Mouse (Mus musculus): ENCODE measurements around the gene Fam107b. TPM values are rescaled to one million over a fixed set of nuclear protein-coding genes. Genes with fewer than 3 reads are reported as not detected.
"Not testable (repeated sequence)": the region's sequence is repeated elsewhere in the genome, so short reads cannot be mapped to it uniquely, and the experiment has no call there.

Gene Fam107b
- polyA plus RNA-seq, 1 experiment = 31.0 TPM

- H3K4me3 ChIP-seq (ENCODE audit: insufficient read depth, low read depth, low read length); H3K27ac ChIP-seq (replicated peaks; ENCODE audit: low read depth, low read length); H3K4me1 ChIP-seq (ENCODE audit: control insufficient read depth, insufficient read depth, insufficient read length, low read length): not testable (repeated sequence)
Observed at GRCm38 (mm10) chr2:3705283-3705682, 135.0 kb downstream of the Fam107b start.

GRCm38 (mm10) chr2:3707236-3707635 lies 136.9 kb downstream of the Fam107b start:
- Histone ChIP-seq H3K4me3 (ENCODE audit: insufficient read depth, low read depth, low read length) (no peak overlapping the region), H3K27ac (replicated peaks; ENCODE audit: low read depth, low read length) (no peak overlapping the region)

GRCm38 (mm10) chr2:3708621-3709020 lies 138.3 kb downstream of the Fam107b start:
- Histone ChIP-seq H3K27ac (replicated peaks; ENCODE audit: low read depth, low read length) (no peak overlapping the region), H3K4me3 (ENCODE audit: insufficient read depth, low read depth, low read length) (no peak overlapping the region), H3K4me1 (ENCODE audit: control insufficient read depth, insufficient read depth, insufficient read length, low read length) (peaks cover 3% of the 10 kb centered on the region; the same call in 1 of the 2 replicates)

More at GRCm38 (mm10) chr2:3707236-3707635, 136.9 kb downstream of the Fam107b start:
- no peaks in the 10 kb centered on the region for H3K4me1 ChIP-seq (ENCODE audit: control insufficient read depth, insufficient read depth, insufficient read length, low read length)

GRCm38 (mm10) chr2:3709882-3710281 lies 139.6 kb downstream of the Fam107b start:
- no peak overlapping the region for H3K27ac ChIP-seq (replicated peaks; ENCODE audit: low read depth, low read length)
- H3K4me3 ChIP-seq (ENCODE audit: insufficient read depth, low read depth, low read length) = no peak overlapping the region

DNA sequence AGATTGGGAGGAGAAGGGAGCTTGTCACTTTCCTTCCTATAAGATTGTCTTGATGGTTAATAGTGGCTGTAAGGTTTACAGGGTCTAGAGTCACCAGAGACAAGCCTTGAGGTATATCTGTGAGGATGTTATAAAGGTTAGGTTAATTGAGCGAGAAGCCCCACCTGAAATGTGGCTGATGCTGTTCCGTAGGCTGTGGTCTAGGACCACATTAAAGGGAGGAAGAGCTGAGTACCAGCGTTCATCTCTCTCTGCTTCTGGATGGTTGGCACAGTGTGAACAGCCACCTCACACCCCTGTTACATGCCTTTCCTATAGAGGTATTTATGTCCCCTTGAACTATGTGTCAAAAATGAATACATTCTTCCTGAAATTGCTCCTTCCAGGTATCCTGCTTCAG lies 140.2 kb downstream of the Fam107b start:
- Histone ChIP-seq H3K27ac (replicated peaks; ENCODE audit: low read depth, low read length) (no peak overlapping the region), H3K4me3 (ENCODE audit: insufficient read depth, low read depth, low read length) (no peak overlapping the region), H3K4me1 (ENCODE audit: control insufficient read depth, insufficient read depth, insufficient read length, low read length) (peaks cover 3% of the 10 kb centered on the region; the same call in 1 of the 2 replicates)

More at GRCm38 (mm10) chr2:3709882-3710281, 139.6 kb downstream of the Fam107b start:
- H3K4me1 ChIP-seq (ENCODE audit: control insufficient read depth, insufficient read depth, insufficient read length, low read length) = peaks cover 3% of the 10 kb centered on the region; the same call in 1 of the 2 replicates

- Histone ChIP-seq H3K27ac (replicated peaks; ENCODE audit: low read depth, low read length) (0 out of 2 replicates have a peak overlapping the region, but pooled peaks have one; percentile 34), H3K4me3 (ENCODE audit: insufficient read depth, low read depth, low read length) (no peak overlapping the region), H3K4me1 (ENCODE audit: control insufficient read depth, insufficient read depth, insufficient read length, low read length) (peaks cover 3% of the 10 kb centered on the region; the same call in 1 of the 2 replicates)
Observed at GRCm38 (mm10) chr2:3712369-3713042, 142.2 kb downstream of the Fam107b start.

DNA sequence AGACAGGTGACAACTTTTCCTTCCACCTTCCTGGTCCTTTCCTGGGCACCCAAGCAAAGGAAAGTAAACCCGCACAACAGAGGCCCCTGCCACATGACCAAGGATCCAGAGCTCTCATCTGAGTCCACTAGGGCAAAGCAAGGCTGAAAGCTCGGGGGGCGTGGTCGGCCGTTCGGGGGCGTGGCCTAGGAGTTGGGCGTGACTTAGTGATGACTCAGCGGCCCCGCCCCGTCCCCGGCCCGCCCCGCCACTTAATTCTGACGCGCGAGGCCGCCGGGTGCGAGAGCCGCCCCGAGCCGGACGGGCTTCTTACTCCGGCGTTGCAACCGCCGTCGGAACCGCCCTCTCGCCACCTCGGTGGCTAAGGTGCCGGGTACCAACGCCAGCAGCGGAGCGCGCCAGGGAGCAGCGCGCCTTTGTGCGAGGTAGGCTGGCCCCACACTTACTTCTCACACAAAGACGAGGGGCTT lies 143.0 kb downstream of the Fam107b start:
- Histone ChIP-seq H3K4me1 (ENCODE audit: control insufficient read depth, insufficient read depth, insufficient read length, low read length) (peaks cover 3% of the 10 kb centered on the region; the same call in 1 of the 2 replicates), H3K4me3 (ENCODE audit: insufficient read depth, low read depth, low read length) (peak overlapping the region; percentile 71), H3K27ac (replicated peaks; ENCODE audit: low read depth, low read length) (0 out of 2 replicates have a peak overlapping the region, but pooled peaks have one; percentile 34)

DNA sequence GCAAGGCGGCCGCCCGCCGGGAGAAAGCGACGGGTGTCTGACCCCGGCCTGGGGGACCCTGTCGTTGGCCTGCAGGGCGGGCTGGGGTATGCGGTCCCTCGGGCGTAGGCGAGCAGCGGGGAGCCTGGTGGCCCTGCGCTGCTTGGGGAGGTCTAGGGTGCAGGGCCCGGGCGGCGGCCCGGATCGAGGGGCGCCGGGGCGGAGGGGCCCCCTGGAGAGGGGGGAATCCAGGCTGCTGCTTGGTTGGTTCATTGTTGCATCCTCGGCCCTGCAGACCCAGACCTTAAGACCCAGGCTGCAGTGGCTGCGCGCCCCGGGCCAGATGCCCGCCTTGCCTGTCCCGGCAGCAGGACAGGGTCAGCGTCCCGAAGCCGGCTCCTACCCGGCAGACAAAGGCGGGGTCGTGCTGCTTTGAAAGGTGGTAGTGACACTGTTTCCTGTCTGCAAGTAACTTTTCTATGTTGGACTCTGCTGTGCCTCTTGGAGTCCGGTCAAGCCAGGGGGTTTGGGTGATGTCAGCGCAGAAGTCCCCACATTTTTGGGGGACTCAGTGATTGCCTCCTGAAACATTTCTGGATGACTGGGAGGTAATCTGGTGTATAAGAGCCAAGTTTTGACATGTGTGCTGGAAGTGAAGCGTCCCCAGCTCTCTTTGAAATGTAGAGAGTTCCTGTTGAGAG lies 143.5 kb downstream of the Fam107b start:
- peaks cover 3% of the 10 kb centered on the region; the same call in 1 of the 2 replicates for H3K4me1 ChIP-seq (ENCODE audit: control insufficient read depth, insufficient read depth, insufficient read length, low read length)
- H3K4me3 ChIP-seq (ENCODE audit: insufficient read depth, low read depth, low read length) = peak overlapping the region; percentile 71
- H3K27ac ChIP-seq (replicated peaks; ENCODE audit: low read depth, low read length) = peak overlapping the region; percentile 37; the same call in 1 of the 2 replicates

DNA sequence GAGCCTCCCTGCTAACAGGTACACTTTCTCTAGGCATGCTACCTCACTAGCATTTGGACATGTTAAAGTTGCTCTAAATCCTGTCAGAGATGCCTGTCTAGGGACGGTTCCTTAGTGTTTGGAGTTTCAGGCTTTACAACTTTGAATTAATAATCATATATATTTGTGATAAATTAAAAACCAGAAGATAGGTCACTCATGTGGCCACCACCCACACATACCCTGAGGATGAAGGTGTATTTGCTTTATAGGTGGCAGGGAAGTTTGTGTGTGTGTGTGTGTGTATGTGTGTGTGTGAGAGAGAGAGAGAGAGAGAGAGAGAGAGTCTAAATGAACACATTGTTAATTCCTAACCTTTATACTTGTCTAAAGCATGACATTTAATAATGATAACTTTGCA lies 144.2 kb downstream of the Fam107b start:
- Histone ChIP-seq H3K4me3 (ENCODE audit: insufficient read depth, low read depth, low read length) (peak overlapping the region; percentile 71), H3K27ac (replicated peaks; ENCODE audit: low read depth, low read length) (peak overlapping the region; percentile 43; the same call in 1 of the 2 replicates), H3K4me1 (ENCODE audit: control insufficient read depth, insufficient read depth, insufficient read length, low read length) (peaks cover 3% of the 10 kb centered on the region; the same call in 1 of the 2 replicates)

DNA sequence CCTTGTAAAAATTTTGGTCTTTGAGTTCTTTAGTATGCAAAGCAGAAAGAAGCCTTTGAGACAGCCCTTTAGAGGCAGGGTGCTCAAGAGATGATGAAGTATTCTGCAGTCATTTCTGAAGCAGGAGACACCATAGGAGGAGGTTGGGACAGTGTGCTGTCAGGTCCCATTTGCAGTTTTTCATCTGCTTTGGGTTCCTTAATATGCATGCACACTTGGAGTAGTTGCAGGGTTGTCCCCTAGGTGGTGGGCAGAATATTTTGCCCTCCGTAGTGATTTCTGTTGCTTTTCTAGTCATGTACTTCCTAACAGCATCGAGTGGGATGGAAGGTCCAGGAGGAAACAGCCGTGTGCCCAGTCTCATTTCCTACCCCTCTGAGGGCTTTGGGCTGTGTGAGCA lies 145.1 kb downstream of the Fam107b start:
- Histone ChIP-seq H3K27ac (replicated peaks; ENCODE audit: low read depth, low read length) (no peak overlapping the region), H3K4me3 (ENCODE audit: insufficient read depth, low read depth, low read length) (0 out of 2 replicates have a peak overlapping the region, but pooled peaks have one; percentile 26), H3K4me1 (ENCODE audit: control insufficient read depth, insufficient read depth, insufficient read length, low read length) (peaks cover 3% of the 10 kb centered on the region; the same call in 1 of the 2 replicates)

- peaks cover 3% of the 10 kb centered on the region; the same call in 1 of the 2 replicates for H3K4me1 ChIP-seq (ENCODE audit: control insufficient read depth, insufficient read depth, insufficient read length, low read length)
- no peak overlapping the region for H3K27ac ChIP-seq (replicated peaks; ENCODE audit: low read depth, low read length)
- H3K4me3 ChIP-seq (ENCODE audit: insufficient read depth, low read depth, low read length) = no peak overlapping the region
Observed at GRCm38 (mm10) chr2:3717268-3717667, 147.0 kb downstream of the Fam107b start.

GRCm38 (mm10) chr2:3717847-3718246 lies 147.6 kb downstream of the Fam107b start:
- H3K4me3 ChIP-seq (ENCODE audit: insufficient read depth, low read depth, low read length) = no peak overlapping the region
- no peak overlapping the region for H3K27ac ChIP-seq (replicated peaks; ENCODE audit: low read depth, low read length)
- no peaks in the 10 kb centered on the region for H3K4me1 ChIP-seq (ENCODE audit: control insufficient read depth, insufficient read depth, insufficient read length, low read length)

GRCm38 (mm10) chr2:3719436-3720121 lies 149.3 kb downstream of the Fam107b start:
- H3K4me3 ChIP-seq (ENCODE audit: insufficient read depth, low read depth, low read length); H3K4me1 ChIP-seq (ENCODE audit: control insufficient read depth, insufficient read depth, insufficient read length, low read length); H3K27ac ChIP-seq (replicated peaks; ENCODE audit: low read depth, low read length): not testable (repeated sequence)

- H3K27ac ChIP-seq (replicated peaks; ENCODE audit: low read depth, low read length) = no peak overlapping the region
- H3K4me3 ChIP-seq (ENCODE audit: insufficient read depth, low read depth, low read length) = no peak overlapping the region
- no peaks in the 10 kb centered on the region for H3K4me1 ChIP-seq (ENCODE audit: control insufficient read depth, insufficient read depth, insufficient read length, low read length)
Observed at GRCm38 (mm10) chr2:3721107-3721506, 150.8 kb downstream of the Fam107b start.

DNA sequence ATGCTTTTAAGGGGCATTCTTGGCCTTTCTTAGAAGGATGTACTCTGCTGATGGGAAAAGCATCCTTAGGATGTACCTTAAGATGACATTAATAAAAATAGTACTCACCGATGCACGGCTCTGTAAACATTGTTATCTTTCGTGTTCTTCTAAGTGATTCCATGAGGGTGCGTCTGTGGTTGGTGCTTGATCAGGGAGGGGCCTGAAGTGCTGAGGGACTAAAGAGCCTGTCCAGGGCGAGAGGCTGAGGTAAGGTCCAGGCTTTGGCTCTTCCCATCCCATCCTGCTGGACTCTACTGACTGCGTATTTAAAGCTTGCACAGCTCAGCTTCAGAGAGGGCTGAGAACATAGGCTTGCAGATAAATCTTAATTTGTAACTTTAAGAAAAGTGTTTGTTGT lies 151.7 kb downstream of the Fam107b start:
- H3K27ac ChIP-seq (replicated peaks; ENCODE audit: low read depth, low read length) = no peak overlapping the region
- no peaks in the 10 kb centered on the region for H3K4me1 ChIP-seq (ENCODE audit: control insufficient read depth, insufficient read depth, insufficient read length, low read length)
- H3K4me3 ChIP-seq (ENCODE audit: insufficient read depth, low read depth, low read length) = no peak overlapping the region

Data from brown adipose tissue, adult 24 weeks (tissue).